Mouse (Mus musculus) urinary bladder, postnatal 4 days (tissue): ENCODE data around the gene Cd46.

ENCODE experiments used
- DNase-seq, 2 experiments: peaks; one replicate each; pipeline ENCODE4 v3.0.0; 2021 to 2022; ENCODE audit warnings: low spot score in 2 of 2

Cd46 gene

DNA sequence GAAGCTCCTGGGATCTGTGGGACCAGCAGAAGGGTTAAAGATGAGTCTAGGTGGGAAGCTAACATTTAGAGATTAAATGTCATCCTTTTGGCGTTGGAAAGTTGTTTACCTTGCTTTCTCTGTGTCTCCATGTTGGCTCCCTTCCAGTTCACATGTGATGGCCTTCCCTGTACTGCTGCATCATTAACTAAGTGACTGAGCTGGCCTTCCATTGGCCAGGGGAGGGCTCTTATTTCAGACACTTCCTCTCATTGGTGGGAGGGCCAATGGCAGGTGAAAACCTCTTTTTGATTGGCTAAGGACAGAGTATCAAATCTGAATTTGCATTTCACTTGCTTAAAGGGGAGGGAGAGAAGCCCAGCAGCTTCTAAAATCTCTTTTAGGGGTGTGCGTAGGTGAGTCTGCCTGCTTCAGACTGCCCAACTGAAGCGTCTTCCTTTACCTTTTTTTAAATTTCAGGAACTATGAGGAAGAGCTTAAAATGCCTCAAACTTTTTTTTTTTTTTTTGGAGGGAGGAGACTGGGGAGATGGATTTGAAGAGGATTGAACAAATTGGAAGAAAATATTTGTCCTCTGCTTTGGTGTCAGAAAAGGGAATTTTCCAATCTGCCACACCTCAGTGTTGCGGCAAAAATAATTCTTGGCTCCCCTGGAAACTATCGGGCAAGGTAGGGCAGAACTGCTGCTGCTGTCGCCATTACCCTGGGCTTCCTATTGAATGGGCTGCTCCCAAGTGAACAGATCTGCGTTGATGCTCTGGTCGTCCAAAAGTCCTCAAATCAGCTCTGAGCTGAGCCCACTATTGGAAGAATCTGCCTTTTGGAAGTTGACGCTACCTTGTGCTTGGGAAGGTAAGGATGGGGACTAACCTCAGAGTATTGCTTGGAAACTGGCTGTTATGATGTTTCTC lies 73.7 kb downstream of the Cd46 start:
- no peak for DNase-seq

DNA sequence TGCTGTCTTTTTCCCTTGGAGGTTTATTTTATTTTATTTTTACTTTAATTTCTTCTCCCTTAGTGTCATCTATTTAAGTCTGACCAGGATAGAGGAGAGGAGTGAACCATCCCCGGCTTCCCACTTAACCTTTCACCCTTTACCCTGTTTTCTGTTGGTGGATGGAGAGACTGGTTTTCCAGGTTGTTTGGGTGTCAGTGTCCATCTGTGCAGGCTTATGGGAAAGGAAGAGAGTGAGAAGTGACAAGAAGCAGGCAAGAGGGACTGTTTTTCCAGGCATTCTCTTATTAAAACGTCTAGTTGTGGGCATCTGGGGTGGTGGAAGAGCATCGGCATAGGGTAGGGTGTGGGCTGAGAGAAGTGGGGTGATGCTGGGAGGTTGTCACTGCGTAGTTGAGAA lies 74.4 kb downstream of the Cd46 start:
- no peak for DNase-seq

DNA sequence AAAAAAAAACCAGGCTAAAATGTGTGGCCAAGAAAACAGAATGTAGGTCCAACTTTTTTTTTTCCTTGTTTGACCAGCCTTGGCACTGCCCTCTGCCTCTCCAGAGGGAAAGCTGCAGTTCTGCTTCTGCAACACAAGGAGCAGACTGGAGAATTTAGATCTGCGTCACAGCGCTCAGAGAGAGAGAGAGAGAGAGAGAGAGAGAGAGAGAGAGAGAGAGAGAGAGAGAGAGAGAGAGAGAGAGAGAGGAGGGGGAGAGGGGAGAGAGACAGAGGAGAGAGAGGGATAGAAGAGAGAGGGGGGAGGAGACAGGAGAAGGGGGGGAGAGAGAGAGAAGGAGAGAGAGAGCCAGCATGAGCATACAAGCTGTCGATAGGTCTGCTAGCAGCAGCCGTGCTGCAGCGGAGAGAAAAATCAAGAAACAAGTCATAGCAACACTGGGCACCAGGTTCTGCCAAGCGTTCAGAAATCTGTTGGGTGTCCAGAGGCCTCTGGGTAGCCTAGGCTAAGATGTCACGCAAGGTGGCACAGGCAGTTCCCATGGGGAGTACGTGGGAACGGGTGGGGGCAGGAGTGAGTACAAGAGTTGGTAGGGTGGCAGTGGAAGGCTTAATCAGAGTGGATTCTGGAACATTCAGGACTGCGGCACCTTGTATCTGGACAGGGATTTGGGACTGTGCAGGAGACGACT lies 75.1 kb downstream of the Cd46 start:
- DNase-seq, result no peak

DNA sequence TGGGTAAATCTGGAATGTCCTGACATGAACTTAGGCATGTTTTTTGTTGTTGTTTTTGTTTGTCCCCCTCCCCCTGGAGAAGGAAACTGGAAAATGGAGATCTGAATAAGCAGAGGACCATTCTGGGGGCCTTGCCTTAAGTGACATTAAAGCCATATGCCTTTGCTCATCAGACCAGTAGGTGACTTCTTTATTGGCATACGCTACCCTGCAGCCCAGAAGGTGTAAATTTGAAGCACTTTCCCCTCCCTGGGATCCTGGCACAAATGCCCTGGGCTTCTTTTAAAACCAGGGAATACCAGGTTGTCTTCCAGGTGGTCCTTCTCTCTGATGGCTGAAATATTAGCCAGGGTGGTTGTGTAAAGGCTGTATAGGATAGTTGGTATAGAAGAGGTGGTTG lies 76.8 kb downstream of the Cd46 start:
- no peak for DNase-seq

DNA sequence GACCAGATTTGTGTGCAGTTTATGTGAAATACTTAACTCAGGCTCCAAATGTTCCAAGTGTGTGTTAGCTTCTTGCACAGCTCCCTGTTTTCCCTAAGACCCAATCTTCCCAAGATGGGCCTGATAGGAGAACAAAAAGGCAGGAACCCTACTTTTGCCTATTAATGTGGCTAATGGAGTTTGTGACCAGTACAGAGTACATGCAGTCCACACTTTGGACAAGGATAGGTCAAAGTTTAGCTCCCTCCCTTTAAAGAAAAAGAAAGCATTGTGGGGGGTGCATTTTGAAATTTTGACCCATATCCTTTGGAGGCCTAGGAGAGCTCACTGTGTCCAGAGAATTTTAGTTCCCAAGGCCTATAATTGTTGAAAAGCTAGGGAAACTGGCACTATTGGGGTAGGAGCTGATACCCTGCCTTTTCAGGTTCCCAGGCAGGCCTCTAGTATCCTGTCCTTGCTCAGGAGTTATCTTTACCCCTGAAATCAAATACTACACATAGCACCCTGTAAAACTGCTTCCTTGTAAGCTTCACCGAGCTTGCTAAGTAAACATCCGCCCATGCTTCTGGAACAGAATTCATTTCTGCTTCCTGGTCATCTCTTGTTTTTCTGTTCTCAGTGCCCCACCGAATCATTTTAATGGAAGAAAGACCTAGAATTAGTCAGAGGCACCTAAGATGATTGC lies 77.7 kb downstream of the Cd46 start:
- DNase-seq, result no peak

DNA sequence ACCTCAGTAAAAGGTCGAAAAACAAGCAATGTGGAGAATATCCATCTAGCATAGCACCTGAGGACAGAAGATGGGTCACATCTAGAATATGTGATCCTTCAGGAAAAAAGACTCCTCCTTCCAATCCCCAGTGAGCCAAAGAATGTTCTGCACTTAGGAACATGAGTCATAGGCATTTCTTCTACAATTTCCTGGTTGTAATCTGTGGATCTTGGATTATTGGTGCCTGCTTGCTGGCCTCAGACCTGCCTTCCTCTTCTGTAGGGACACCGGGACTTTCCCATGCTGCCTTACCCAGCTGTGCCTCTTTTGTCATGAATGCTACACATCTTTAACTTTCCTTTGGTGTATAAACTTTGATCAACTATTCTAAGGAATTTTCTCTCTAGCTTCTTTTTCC lies 79.5 kb downstream of the Cd46 start:
- no peak for DNase-seq

DNA sequence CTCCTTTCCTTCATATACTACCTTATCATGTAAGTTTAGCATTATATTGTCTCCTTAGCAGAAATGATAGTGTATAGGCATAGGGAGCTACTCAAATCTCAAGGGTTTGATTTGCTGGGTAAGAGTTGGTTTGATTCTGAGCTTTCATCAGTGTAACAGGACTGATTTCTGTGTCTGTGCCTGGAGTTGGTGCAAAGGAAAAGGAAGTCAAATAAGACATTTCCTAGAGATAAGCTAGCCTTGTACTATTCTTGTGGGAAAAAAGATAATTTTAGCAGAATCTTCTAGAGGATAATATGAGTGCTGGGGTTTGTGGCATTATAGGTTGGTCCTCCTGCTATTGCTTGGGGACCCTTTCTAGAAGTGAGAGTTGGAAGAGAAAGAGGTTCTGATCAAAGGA lies 85.8 kb downstream of the Cd46 start:
- DNase-seq, result no peak

DNA sequence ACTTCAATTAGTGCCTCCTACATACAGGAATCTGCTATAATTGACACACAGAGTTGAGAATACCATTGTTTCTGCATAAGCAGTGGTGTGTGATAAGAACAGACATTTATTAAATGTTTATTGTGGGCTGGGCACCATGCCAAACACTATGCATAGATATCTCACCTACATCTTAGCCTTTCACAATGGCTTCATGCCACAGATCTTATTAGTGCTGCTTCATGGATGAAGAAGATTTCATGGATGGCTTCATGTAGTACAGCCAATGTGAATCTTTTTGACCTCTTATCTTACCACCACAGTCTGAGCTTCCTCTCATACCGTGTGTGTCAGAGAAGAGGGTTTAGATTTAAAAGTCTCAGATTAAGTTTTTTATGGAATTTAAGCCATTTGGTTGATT lies 87.9 kb downstream of the Cd46 start:
- DNase-seq, result no peak

DNA sequence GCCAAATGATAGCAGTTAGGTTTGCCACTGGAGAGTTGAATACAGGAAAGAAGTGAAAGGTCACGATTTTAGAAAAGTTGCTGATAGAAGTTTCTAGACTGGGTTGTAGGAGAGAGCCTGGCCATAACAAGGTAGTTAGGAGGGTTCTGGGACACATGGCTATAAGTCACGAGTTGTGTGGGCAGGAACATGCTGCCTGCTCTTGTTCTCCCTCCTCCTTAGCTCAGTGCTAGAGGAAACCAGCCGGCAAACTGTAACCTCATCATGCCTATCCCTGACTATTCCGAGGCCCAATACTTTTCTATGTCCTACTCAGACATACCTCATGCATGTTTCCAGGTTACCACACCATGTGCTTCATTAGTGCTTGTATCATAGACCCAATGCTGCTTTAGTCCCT lies 88.7 kb downstream of the Cd46 start:
- DNase-seq, result no peak

DNA sequence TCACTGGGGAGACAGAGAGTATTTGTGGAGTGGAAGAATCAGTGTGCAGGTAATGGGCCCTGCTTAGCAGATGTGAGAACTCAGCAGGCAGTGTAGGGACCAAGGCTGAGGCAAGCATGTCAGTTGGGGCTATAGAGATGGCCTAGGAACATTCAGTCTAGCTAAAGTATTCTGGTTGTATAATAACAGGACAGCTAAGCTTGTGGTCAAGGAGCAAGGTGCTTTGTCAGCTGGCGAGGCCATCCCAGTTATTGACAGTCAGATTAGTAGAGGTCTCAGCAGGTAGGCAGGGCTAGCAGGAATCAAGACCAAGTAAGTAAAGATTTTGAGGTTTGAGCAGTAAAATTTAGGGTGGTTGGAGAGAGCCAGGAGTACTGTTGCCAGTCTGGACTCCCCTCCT lies 93.7 kb downstream of the Cd46 start:
- DNase-seq, result no peak

DNA sequence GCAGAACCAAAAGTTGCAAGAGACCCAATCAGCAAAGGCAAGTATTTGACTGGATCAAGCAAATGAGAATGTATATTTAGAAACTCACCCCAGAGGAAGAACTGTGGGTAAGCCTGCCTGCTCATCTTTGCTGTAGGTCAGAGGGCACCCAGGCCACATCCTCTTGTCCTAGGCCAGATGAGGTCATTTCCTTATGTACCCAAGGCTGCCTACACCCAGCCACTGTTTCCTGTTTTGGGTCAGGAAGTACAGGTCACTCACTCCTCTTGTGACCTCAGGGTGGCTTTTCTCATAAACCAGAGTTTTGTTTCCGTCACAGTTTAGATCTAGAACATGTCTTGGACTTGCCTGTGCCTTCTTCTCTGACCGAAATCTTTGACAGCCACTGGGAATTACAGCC lies 96.9 kb downstream of the Cd46 start:
- DNase-seq, result no peak

DNA sequence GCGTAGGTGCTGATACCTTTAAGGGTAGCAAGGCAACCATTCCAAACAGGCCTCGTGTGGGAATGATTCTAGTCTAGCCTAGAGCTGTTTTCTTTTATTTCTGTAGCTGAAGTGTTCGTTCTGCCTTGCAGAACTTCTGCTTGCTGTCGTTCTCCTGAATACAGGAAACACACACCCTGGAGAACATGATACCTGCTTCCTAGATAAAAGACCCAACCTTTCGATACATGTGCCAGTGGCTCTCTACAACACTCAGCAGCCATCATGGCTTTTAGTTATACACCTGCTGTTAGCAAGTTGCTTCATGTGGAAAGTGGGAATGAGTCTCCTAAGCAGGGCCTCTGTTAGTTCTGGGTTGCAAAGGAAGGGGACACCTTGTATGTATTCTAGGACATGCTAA lies 97.8 kb downstream of the Cd46 start:
- no peak for DNase-seq

DNA sequence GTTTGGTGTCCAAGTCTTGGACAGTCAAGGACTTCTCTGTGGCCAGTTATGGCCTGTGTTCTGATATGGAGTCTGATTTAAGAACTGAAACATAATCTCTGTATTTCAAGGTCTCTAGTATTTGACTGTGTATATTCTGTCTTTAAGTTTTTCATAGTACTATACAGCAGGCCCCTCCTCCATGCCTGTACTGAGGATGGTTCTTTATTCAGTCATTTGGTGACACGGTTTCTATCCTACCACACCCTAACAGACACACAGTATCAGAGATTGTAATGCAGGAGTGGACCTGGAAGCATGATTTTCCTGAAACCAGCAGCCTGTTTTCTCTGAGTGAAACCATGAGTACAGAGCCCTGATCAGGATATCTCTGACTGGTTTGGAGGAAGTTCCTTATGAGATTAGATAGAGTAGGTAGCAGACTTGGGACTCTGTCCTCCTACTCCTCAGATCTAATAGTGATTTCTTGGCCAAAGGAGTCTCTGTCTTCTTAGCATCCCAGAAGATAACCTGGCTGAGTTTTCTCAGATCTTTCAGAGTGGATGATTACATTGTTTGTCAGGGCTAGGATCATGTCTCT lies 98.5 kb downstream of the Cd46 start:
- no peak for DNase-seq

DNA sequence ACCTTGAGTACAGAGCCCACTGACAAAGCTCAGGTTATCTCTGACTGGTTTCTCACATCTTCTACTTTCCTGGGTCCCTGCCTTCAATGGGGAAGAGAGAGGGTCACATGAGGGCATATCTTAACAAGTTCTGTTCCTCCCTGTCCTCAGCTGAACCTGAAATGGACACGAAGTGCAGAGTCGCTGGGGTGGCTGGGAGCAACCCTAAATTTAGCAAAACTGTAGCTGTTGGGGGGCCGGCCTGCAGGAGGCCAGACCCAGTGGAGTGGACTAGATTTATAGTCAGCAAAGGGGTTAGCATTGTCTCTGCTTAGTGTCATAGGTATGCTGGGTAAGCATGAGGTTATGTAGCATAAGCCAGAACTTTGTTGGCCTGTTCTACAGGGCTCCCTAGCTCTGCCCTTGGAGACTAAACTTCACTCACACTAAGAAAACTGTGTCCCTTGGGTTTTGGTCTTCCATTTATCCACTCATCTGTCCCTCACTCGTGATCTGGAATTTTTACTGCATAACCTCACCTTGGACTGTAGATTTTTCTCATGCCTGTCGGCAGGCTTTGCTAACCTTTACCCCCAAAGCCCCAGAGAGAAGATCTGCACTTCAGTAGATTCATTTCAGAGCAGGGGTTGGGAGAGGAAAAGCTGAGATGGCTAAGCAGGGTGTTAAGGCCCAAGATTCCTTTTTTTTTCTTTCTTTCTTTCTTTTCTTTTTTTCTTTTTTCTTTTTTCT lies 99.3 kb downstream of the Cd46 start:
- no peak for DNase-seq

DNA sequence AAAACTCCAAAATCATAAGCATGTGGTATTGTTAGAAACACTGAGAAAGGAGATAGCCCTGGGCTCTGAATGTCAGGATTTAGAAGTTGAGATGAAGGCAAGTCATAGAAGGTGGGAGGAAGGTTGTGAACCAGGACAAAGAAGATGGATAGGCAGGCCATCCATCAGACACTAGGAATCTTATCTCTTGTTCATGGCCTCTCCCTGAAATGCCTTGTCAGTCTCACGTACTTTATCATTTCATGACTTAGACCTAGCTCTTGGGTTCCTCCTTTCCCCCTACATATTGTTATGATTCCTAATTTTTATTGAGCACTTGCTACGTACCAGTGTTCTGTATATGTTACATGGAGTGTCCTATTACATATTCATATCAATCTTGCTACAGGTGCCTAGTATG lies 100.4 kb downstream of the Cd46 start:
- no peak for DNase-seq

DNA sequence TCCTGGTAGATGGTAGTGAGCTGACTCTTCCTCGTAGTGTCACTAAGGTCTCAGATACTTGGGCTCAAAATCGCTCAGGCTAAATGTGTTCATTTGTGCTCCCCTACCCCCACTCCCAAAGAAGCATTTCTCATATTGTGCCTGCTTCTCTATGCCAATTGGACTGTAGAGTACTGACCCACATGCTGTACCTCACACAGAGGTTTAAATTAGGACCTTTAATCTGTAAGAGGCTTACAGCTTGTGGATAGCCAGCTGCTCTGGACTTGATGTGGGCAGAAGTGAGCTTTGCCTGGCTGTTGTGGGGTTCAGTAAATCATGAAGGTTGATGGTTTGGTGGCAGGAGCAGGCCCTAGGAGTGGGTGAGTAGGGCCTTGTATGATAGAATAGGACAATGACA lies 101.1 kb downstream of the Cd46 start:
- DNase-seq, result no peak

DNA sequence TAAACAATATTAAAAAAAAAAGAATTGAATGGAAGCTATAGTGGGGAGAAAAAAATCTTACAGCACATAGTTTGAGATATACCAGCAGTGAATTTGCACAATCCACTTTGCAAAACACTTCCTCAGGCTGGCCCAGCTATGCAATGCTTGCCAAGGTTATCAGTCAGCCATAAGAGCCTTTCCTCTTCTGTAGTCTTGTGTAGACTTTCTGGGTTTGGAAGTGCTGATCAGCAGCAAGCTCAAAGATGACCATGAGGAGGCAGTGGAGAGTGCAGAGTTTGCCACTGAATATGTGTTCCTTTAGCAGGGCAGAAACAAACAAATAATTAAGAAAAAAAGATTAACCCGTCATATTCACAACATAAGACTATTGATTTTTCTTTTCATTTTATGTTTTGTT lies 103.0 kb downstream of the Cd46 start:
- no peak for DNase-seq
